Comparison of ENCODE assay signal across 8 mouse cellular contexts in the genomic region with DNA sequence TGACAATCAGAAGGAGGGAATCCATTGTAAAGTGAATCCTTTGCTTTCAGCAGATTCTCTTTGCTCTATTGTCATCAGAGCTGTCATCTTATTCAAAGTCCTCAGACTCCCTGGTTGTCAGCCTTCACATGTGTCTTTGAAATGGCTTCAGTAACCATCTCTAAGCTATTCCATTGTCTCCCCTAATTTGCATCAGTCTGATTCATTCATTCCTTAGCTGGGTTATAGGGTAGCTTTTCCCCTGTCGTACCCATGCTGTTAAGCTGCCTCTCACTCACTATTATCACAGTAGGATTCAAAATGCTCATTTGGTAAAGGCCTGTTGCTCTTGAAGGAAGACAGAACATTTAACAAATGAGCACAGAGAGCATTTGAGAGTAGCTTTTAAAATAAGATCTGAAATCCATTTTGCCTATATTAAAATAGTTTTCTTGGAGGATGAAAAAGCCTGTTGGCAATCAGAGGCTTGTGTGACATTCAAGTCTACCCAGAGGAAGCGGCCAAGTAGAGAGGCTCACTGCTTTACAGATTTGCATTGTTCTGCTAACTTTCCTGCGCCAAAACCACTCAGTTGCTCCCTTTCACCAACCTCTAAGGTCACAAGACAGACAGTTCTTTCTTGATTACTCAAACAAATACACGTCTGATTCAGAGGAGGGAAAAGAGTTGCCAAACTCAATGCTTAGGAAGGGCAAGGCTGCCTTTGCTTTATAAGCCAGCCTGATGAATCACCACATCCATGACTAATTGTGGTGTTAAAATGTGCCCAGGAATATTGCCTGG.
DNase-seq lines count a peak whose midpoint lies in the region; ATAC-seq lines count a peak whose summit lies in the region.
"Had no signal": no experiment of that assay in that cellular context is flagged by ENCODE, and none has a peak within 500 bp of the region (broad histone marks: within the 10 kb centered on the region; RNA-seq: fewer than 3 reads in every experiment).

No protein-coding gene starts in this region.

- no peak for ATAC-seq in megakaryocyte progenitor cell, adult 5-6 weeks (replicated peaks; ENCODE audit: poor library complexity)
- ATAC-seq: liver, embryonic 12.5 days had no signal

- peak; percentile 29 for DNase-seq in right cerebral cortex, adult 18-20 months
- DNase-seq in right cerebral cortex, postnatal 14 days, result no peak
- DNase-seq in embryo, embryonic 10.5 days (ENCODE audit: low spot score), result peak; percentile 26
- DNase-seq in layer of hippocampus, adult 9-11 months, result peak; percentile 16
- DNase-seq in telencephalon, adult 2 months (ENCODE audit: low read depth, low spot score), result peak; percentile 61
- no peak for DNase-seq in kidney, adult 18-20 months

Comparison
In these comparisons a context has a peak if more than half of its experiments do, and no peak if none do; other contexts are left out.
1. DNase-seq: peak in right cerebral cortex, adult 18-20 months (single experiment), embryo, embryonic 10.5 days (single experiment), layer of hippocampus, adult 9-11 months (single experiment) and telencephalon, adult 2 months (single experiment); none in right cerebral cortex, postnatal 14 days (single experiment) and kidney, adult 18-20 months (single experiment).